Mouse (Mus musculus): ENCODE results near the gene Fndc8. TPM values are rescaled to one million over a fixed set of nuclear protein-coding genes. Genes with fewer than 3 reads are reported as not detected.
"Not testable (repeated sequence)": the region's sequence is repeated elsewhere in the genome, so short reads cannot be mapped to it uniquely, and the experiment has no call there.

Fndc8 gene
- total RNA-seq, 2 experiments from 2014 or later: not detected

- DNase-seq: no peak
- intact Hi-C loops (cut with DNase I; ENCODE audit: low total_unique reads): no loop called here
These were observed 13.9 kb downstream of the Fndc8 start for GRCm38 (mm10) chr11:82905816-82906215.

GRCm38 (mm10) chr11:82907651-82908607, 16.0 kb downstream of the Fndc8 start, which contains the start of gene Nle1:
Gene Nle1 (minus strand): TSS chr11:82908411.
- peak; percentile 92 for DNase-seq
- intact Hi-C loops (cut with DNase I; ENCODE audit: low total_unique reads): no loop called here

GRCm38 (mm10) chr11:82908608-82908989, 16.7 kb downstream of the Fndc8 start:
- no peak for DNase-seq

GRCm38 (mm10) chr11:82910250-82910649, 18.3 kb downstream of the Fndc8 start, which contains the start of gene Unc45b:
Gene Unc45b (plus strand): TSS chr11:82910550.
- intact Hi-C loops (cut with DNase I; ENCODE audit: low total_unique reads): no loop called here
- DNase-seq: no peak

More at GRCm38 (mm10) chr11:82908608-82908989, 16.7 kb downstream of the Fndc8 start:
- intact Hi-C loops (cut with DNase I; ENCODE audit: low total_unique reads): no loop called here

- peak; percentile 75 for DNase-seq
- intact Hi-C loops (cut with DNase I; ENCODE audit: low total_unique reads): no loop called here
These were observed 18.9 kb downstream of the Fndc8 start for GRCm38 (mm10) chr11:82910679-82911389.

- intact Hi-C loops (cut with DNase I; ENCODE audit: low total_unique reads): no loop called here
These were observed 22.9 kb downstream of the Fndc8 start for GRCm38 (mm10) chr11:82914711-82915352.

GRCm38 (mm10) chr11:82920768-82921167, 28.8 kb downstream of the Fndc8 start:
- DNase-seq: no peak
- intact Hi-C loops (cut with DNase I; ENCODE audit: low total_unique reads): no loop called here

More at GRCm38 (mm10) chr11:82914711-82915352, 22.9 kb downstream of the Fndc8 start:
- peak; percentile 62 for DNase-seq

- intact Hi-C loops (cut with DNase I; ENCODE audit: low total_unique reads): no loop called here
- DNase-seq: no peak
These were observed 29.8 kb downstream of the Fndc8 start for GRCm38 (mm10) chr11:82921691-82922090.

- DNase-seq; intact Hi-C loops (cut with DNase I; ENCODE audit: low total_unique reads): not testable (repeated sequence)
These were observed 32.0 kb downstream of the Fndc8 start for GRCm38 (mm10) chr11:82923910-82924309.

- no peak for DNase-seq
- intact Hi-C loops (cut with DNase I; ENCODE audit: low total_unique reads): no loop called here
These were observed 37.1 kb downstream of the Fndc8 start for GRCm38 (mm10) chr11:82928897-82929632.

- no peak for DNase-seq
- intact Hi-C loops (cut with DNase I; ENCODE audit: low total_unique reads): no loop called here
These were observed 37.7 kb downstream of the Fndc8 start for GRCm38 (mm10) chr11:82929633-82929950.

GRCm38 (mm10) chr11:82930391-82930955, 38.5 kb downstream of the Fndc8 start:
- DNase-seq: peak; percentile 38
- intact Hi-C loops (cut with DNase I; ENCODE audit: low total_unique reads): not testable (repeated sequence)

- intact Hi-C loops (cut with DNase I; ENCODE audit: low total_unique reads); DNase-seq: not testable (repeated sequence)
These were observed 39.2 kb downstream of the Fndc8 start for GRCm38 (mm10) chr11:82931161-82931560.

GRCm38 (mm10) chr11:82931671-82932450, 39.9 kb downstream of the Fndc8 start:
- DNase-seq; intact Hi-C loops (cut with DNase I; ENCODE audit: low total_unique reads): not testable (repeated sequence)

GRCm38 (mm10) chr11:82933186-82933585, 41.3 kb downstream of the Fndc8 start:
- intact Hi-C loops (cut with DNase I; ENCODE audit: low total_unique reads): no loop called here
- no peak for DNase-seq

GRCm38 (mm10) chr11:82943336-82943735, 51.4 kb downstream of the Fndc8 start:
- no peak for DNase-seq
- intact Hi-C loops (cut with DNase I; ENCODE audit: low total_unique reads): no loop called here

GRCm38 (mm10) chr11:82945636-82946035, 53.7 kb downstream of the Fndc8 start:
- DNase-seq: no peak
- intact Hi-C loops (cut with DNase I; ENCODE audit: low total_unique reads): no loop called here

- intact Hi-C loops (cut with DNase I; ENCODE audit: low total_unique reads): no loop called here
- DNase-seq: no peak
These were observed 55.5 kb downstream of the Fndc8 start for GRCm38 (mm10) chr11:82947457-82947856.

Measured in gastrocnemius, postnatal 14 days (tissue).